Comparison of ENCODE assay signal across 13 mouse cellular contexts in genomic region chr1:88526161-88526560, GRCm38 (mm10). TPM values are rescaled to one million over a fixed set of nuclear protein-coding genes. Genes with fewer than 3 reads are reported as not detected.
DNase-seq lines count a peak whose midpoint lies in the region; ATAC-seq and TF ChIP-seq lines count a peak whose summit lies in the region.
"Had no signal": no experiment of that assay in that cellular context is flagged by ENCODE, and none has a peak within 500 bp of the region (broad histone marks: within the 10 kb centered on the region; RNA-seq: fewer than 3 reads in every experiment).

No protein-coding gene starts in this region.

- no peak for TF ChIP-seq CTCF in kidney, postnatal 0 days (IDR thresholded peaks at IDR 0.05; ENCODE audit: low read depth)
- TF ChIP-seq CTCF in brain, embryonic 14.5 days (IDR thresholded peaks at IDR 0.05; ENCODE audit: borderline replicate concordance, extremely low read depth, insufficient read depth, insufficient read length): no peak
- no peak for TF ChIP-seq CTCF in left cerebral cortex, adult 2 months (IDR thresholded peaks at IDR 0.05)

- WGBS in kidney, postnatal 0 days: 57% methylated on average over 6 of the region's 6 CpGs

- H3K27me3 ChIP-seq in kidney, postnatal 0 days (ENCODE audit: insufficient read depth, low read length): no peaks in the 10 kb centered on the region

- H3K36me3 ChIP-seq in kidney, postnatal 0 days (ENCODE audit: insufficient read depth, low read length): no peaks in the 10 kb centered on the region

- no peak overlapping the region for H3K27ac ChIP-seq in kidney, postnatal 0 days
- H3K27ac ChIP-seq in left cerebral cortex, adult 2 months: no peak overlapping the region

- no peak overlapping the region for H3K9ac ChIP-seq in kidney, postnatal 0 days (ENCODE audit: low read depth, low read length)

- no peak overlapping the region for H3K4me3 ChIP-seq in kidney, postnatal 0 days (replicated peaks; ENCODE audit: low read depth, low read length)
- H3K4me3 ChIP-seq in left cerebral cortex, adult 2 months: no peak overlapping the region

- TF ChIP-seq POLR2A in brain, embryonic 14.5 days (IDR thresholded peaks at IDR 0.05; ENCODE audit: borderline replicate concordance, extremely low read depth, insufficient read depth, insufficient read length, poor library complexity, severe bottlenecking): no peak

- H3K4me2 ChIP-seq in kidney, postnatal 0 days (ENCODE audit: low read length): no peak overlapping the region
- H3K4me2 ChIP-seq: midbrain, embryonic 11.5 days had no signal

- intact Hi-C loops in left cerebral cortex, adult 2 months (cut with DNase I): no loop called here

- ATAC-seq in kidney, postnatal 0 days (replicated peaks; ENCODE audit: low FRiP score, low read depth): no peak

- no peaks in the 10 kb centered on the region for H3K9me3 ChIP-seq in kidney, postnatal 0 days (replicated peaks; ENCODE audit: low read length)

- peak; percentile 40 for DNase-seq in kidney, postnatal 0 days (ENCODE audit: low spot score)
- no peak for DNase-seq in kidney, postnatal 36 days
- peak; percentile 83 for DNase-seq in Muller cell, postnatal 12 days (ENCODE audit: inconsistent ontology term)
- DNase-seq in brain, embryonic 14.5 days (ENCODE audit: low read depth): peak; percentile 50
- DNase-seq in lung, postnatal 4 days: peak; percentile 34 to 46
- no peak for DNase-seq in left cerebral cortex, adult 2 months (ENCODE audit: extremely low spot score in 1 of 2, low spot score in 2 of 2)
- no peak for DNase-seq in right cerebral cortex, postnatal 4 days
- DNase-seq: cerebellum, adult 9-10 months; kidney, postnatal 4 days; right cerebral cortex, postnatal 14 days had no signal

- H3K4me1 ChIP-seq in kidney, postnatal 0 days (replicated peaks; ENCODE audit: insufficient read depth, low read length): no peaks in the 10 kb centered on the region

RNA-seq across cellular contexts. Expression of gene Glrp1, which starts 16.3 kb away (rescaled TPM):
- polyA plus RNA-seq in kidney, postnatal 0 days (2015; fragmentation: Nextera tagmentation; extraction: Ambion mirVana): 0.09 TPM in 1 of 2 replicates, not detected in the other
- 0.04 TPM in 1 of 2 replicates, not detected in the other for polyA plus RNA-seq in brain, embryonic 14.5 days (2012; rRNA removed)
- not detected for total RNA-seq in left cerebral cortex, adult 2 months (2021)
- polyA plus RNA-seq: hindbrain, embryonic 11.5 days; midbrain, embryonic 11.5 days; neural tube, embryonic 14.5 days had no signal

Comparison
In these comparisons a context has a peak if more than half of its experiments do, and no peak if none do; other contexts are left out.
1. DNase-seq: peak in kidney, postnatal 0 days (single experiment), Muller cell, postnatal 12 days (single experiment), brain, embryonic 14.5 days (single experiment) and lung, postnatal 4 days (2 of 2); none in kidney, postnatal 36 days (0 of 2), left cerebral cortex, adult 2 months (0 of 2) and right cerebral cortex, postnatal 4 days (single experiment).